Mouse (Mus musculus) small intestine, adult 2 months (tissue): ENCODE data around the gene Lysmd1.

Experiments
- CTCF ChIP-seq: fragments of 200-500 bp; IDR thresholded peaks from 2 replicates; pipeline ENCODE4 v1.5.1; 2012; ENCODE audit warnings: low read depth, mild to moderate bottlenecking, control low read depth, inconsistent platforms, low read length, moderate library complexity, mixed read lengths; ENCODE audit not compliant: insufficient replicate concordance, insufficient read length; ENCODE audit errors: extremely low read depth
- POLR2A ChIP-seq: fragments of 200-500 bp; IDR thresholded peaks from 2 replicates; pipeline ENCODE4 v1.6.1; 2012; ENCODE audit warnings: low read depth, mild to moderate bottlenecking, control low read depth, inconsistent platforms, low read length, moderate library complexity

DNA sequence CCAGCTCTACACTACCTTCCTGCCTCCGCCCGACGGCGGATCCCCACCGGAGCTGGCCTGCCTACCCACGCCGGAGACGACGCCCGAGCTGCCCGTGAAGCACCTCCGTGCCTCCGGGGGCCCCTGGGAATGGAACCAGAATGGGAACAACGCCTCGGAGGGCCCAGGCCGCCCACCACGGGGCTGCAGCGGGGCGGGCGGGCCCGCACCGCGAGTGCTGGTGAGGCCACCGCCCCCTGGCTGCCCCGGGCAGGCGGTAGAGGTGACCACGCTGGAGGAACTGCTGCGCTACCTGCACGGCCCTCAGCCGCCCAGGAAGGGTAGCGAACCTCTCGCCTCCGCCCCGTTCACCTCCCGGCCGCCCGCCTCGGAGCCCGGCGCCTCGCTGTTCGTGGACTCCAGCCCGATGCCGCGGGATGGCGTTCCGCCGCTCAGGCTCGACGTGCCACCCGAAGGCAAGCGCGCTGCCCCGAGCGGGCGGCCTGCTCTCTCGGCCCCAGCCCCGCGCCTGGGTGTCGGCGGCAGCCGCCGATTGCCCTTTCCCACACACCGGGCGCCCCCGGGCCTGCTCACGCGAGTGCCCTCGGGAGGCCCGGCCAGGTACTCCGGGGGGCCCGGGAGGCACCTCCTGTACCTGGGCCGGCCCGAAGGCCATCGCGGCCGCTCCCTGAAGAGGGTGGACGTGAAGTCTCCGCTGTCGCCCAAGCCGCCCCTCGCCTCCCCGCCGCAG, 38.8 kb downstream of the Lysmd1 start:
- no peak for TF ChIP-seq CTCF
- no peak for TF ChIP-seq POLR2A
